Comparison of ENCODE assay signal across 13 mouse cellular contexts in the genomic region with DNA sequence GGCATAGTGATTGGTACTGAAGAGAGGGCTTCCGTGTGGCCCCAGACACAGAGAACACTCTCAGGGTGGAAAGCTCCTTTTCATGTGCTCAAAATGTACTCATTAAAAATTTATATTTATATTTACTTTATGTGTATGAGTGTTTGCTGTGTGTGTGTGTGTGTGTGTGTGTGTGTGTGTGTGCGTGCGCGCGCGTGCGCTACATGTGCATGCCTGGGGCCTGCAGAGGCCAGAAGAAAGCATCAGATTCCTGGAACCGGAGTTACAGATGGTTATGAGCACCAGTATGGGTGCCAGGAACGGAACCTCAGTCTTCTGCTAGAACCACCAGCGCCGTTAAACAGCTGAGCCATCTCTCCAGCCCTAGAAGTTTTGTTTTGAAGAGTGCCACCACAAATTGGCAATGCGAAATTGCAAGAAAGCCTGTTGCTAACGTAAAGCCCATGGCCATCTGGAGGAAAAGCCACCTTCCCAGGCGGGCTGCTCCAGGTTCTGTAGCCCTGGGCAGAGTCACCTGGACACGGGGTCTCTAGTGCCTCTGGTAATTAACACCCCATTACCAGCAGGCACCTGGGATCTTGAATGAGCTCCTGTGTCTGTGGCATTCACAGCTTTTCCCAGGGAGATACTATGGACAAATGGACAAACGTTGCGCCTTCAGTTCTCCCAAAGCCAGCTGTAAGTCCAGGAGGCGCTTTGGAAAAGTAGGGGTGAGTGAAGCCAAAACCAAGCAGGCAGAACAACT. TPM values are rescaled to one million over a fixed set of nuclear protein-coding genes. Genes with fewer than 3 reads are reported as not detected.
DNase-seq lines count a peak whose midpoint lies in the region; ATAC-seq and TF ChIP-seq lines count a peak whose summit lies in the region.
"Had no signal": no experiment of that assay in that cellular context is flagged by ENCODE, and none has a peak within 500 bp of the region (broad histone marks: within the 10 kb centered on the region; RNA-seq: fewer than 3 reads in every experiment).

No protein-coding gene starts in this region.

- no peaks in the 10 kb centered on the region for H3K27me3 ChIP-seq in forebrain, embryonic 10.5 days (ENCODE audit: poor library complexity, severe bottlenecking)
- H3K27me3 ChIP-seq in forebrain, postnatal 0 days (ENCODE audit: insufficient read depth, low read length) = no peaks in the 10 kb centered on the region
- H3K27me3 ChIP-seq in kidney, embryonic 16.5 days (ENCODE audit: insufficient read depth, low read length) = no peaks in the 10 kb centered on the region
- no peaks in the 10 kb centered on the region for H3K27me3 ChIP-seq in liver, embryonic 11.5 days (replicated peaks; ENCODE audit: control insufficient read depth, insufficient read depth, low read length)
- H3K27me3 ChIP-seq: embryonic facial prominence, embryonic 12.5 days; forebrain, embryonic 15.5 days had no signal

- 87% methylated on average over 18 of the region's 18 CpGs for WGBS in forebrain, embryonic 10.5 days
- 81% methylated on average over 18 of the region's 18 CpGs for WGBS in forebrain, postnatal 0 days
- 80% methylated on average over 18 of the region's 18 CpGs for WGBS in kidney, embryonic 16.5 days
- WGBS in liver, embryonic 11.5 days = 63% methylated on average over 18 of the region's 18 CpGs

- no peak for TF ChIP-seq CTCF in forebrain, postnatal 0 days (IDR thresholded peaks at IDR 0.05; ENCODE audit: low read depth)

- in situ Hi-C loops in ES-E14 (cut with MboI; ENCODE audit: low sequenced_read_pairs in 2 of 2, unreplicated experiment in 2 of 2) = no loop called here

- no peak overlapping the region for H3K4me3 ChIP-seq in forebrain, embryonic 10.5 days
- no peak overlapping the region for H3K4me3 ChIP-seq in forebrain, postnatal 0 days (ENCODE audit: low read depth, low read length)
- no peak overlapping the region for H3K4me3 ChIP-seq in kidney, embryonic 16.5 days (ENCODE audit: low read length)
- peak overlapping the region; percentile 48 to 51; a peak in 3 of 4 replicates for H3K4me3 ChIP-seq in ES-E14 (ENCODE audit: insufficient read depth in 1 of 2, low read depth in 1 of 2, low read length in 2 of 2, poor library complexity in 1 of 2, severe bottlenecking in 1 of 2)
- H3K4me3 ChIP-seq in liver, embryonic 11.5 days (ENCODE audit: low read depth, low read length) = no peak overlapping the region
- H3K4me3 ChIP-seq: embryonic facial prominence, embryonic 12.5 days; forebrain, embryonic 15.5 days had no signal

- no peak for ATAC-seq in forebrain, postnatal 0 days
- no peak for ATAC-seq in kidney, embryonic 16.5 days (ENCODE audit: low FRiP score, low TSS enrichment)
- no peak for ATAC-seq in liver, embryonic 11.5 days (replicated peaks; ENCODE audit: low FRiP score)
- ATAC-seq: forebrain, embryonic 15.5 days had no signal

- peaks cover 17% of the 10 kb centered on the region for H3K4me1 ChIP-seq in forebrain, embryonic 10.5 days
- no peaks in the 10 kb centered on the region for H3K4me1 ChIP-seq in forebrain, postnatal 0 days (ENCODE audit: insufficient read depth)
- H3K4me1 ChIP-seq in kidney, embryonic 16.5 days (ENCODE audit: insufficient read depth, low read length) = peaks cover 6% of the 10 kb centered on the region
- no peaks in the 10 kb centered on the region for H3K4me1 ChIP-seq in ES-E14 (ENCODE audit: control insufficient read depth in 2 of 2, insufficient read depth in 2 of 2, low read length in 2 of 2, poor library complexity in 1 of 2)
- H3K4me1 ChIP-seq in liver, embryonic 11.5 days (replicated peaks; ENCODE audit: control insufficient read depth, insufficient read depth, low read length) = peaks cover 29% of the 10 kb centered on the region
- H3K4me1 ChIP-seq: forebrain, embryonic 15.5 days had no signal

- H3K9ac ChIP-seq in forebrain, postnatal 0 days = no peak overlapping the region
- H3K9ac ChIP-seq in kidney, embryonic 16.5 days (replicated peaks; ENCODE audit: low read length) = no peak overlapping the region
- H3K9ac ChIP-seq in ES-E14 (ENCODE audit: insufficient read depth, low read depth, low read length, poor library complexity, severe bottlenecking) = no peak overlapping the region
- peak overlapping the region; percentile 38; the same call in 1 of the 2 replicates for H3K9ac ChIP-seq in liver, embryonic 11.5 days (ENCODE audit: low read depth, low read length)
- H3K9ac ChIP-seq: embryonic facial prominence, embryonic 12.5 days; forebrain, embryonic 15.5 days had no signal

- H3K4me2 ChIP-seq in forebrain, postnatal 0 days (ENCODE audit: low read depth) = no peak overlapping the region
- peak overlapping the region; percentile 30; the same call in 1 of the 2 replicates for H3K4me2 ChIP-seq in kidney, embryonic 16.5 days (replicated peaks; ENCODE audit: low read depth, low read length)
- H3K4me2 ChIP-seq in liver, embryonic 11.5 days = peak overlapping the region; percentile 63
- H3K4me2 ChIP-seq: embryonic facial prominence, embryonic 12.5 days; forebrain, embryonic 15.5 days had no signal

- H3K9me3 ChIP-seq in forebrain, embryonic 10.5 days = no peaks in the 10 kb centered on the region
- no peaks in the 10 kb centered on the region for H3K9me3 ChIP-seq in forebrain, postnatal 0 days (ENCODE audit: low read length)
- no peaks in the 10 kb centered on the region for H3K9me3 ChIP-seq in kidney, embryonic 16.5 days (ENCODE audit: low read length)
- no peaks in the 10 kb centered on the region for H3K9me3 ChIP-seq in ES-E14 (ENCODE audit: control insufficient read depth, insufficient read depth, low read depth, low read length)
- no peaks in the 10 kb centered on the region for H3K9me3 ChIP-seq in liver, embryonic 11.5 days (ENCODE audit: control insufficient read depth, low read length)
- H3K9me3 ChIP-seq: embryonic facial prominence, embryonic 12.5 days; forebrain, embryonic 15.5 days had no signal

- peak overlapping the region; percentile 30; the same call in 1 of the 2 replicates for H3K27ac ChIP-seq in forebrain, embryonic 10.5 days
- no peak overlapping the region for H3K27ac ChIP-seq in forebrain, postnatal 0 days (ENCODE audit: low read depth, low read length)
- H3K27ac ChIP-seq in kidney, embryonic 16.5 days (ENCODE audit: low read length) = no peak overlapping the region
- H3K27ac ChIP-seq in ES-E14 (ENCODE audit: insufficient read depth, low read depth, low read length, poor library complexity, severe bottlenecking) = no peak overlapping the region
- peak overlapping the region; percentile 90 for H3K27ac ChIP-seq in liver, embryonic 11.5 days (ENCODE audit: low read depth, low read length)
- H3K27ac ChIP-seq: embryonic facial prominence, embryonic 12.5 days; forebrain, embryonic 15.5 days had no signal

- DNase-seq in forebrain, embryonic 10.5 days (ENCODE audit: extremely low spot score, low spot score) = no peak
- no peak for DNase-seq in forebrain, postnatal 0 days
- no peak for DNase-seq in kidney, adult 11 months
- DNase-seq in ES-E14 (ENCODE audit: low read depth, low spot score) = no peak
- no peak for DNase-seq in liver, embryonic 11.5 days (ENCODE audit: low spot score)
- no peak for DNase-seq in layer of hippocampus, postnatal 14 days (ENCODE audit: low spot score in 2 of 2)
- no peak for DNase-seq in urinary bladder, postnatal 10 days (ENCODE audit: low spot score)
- DNase-seq: cerebellum, postnatal 14 days; kidney, adult 9 months had no signal

- H3K36me3 ChIP-seq in forebrain, embryonic 10.5 days (replicated peaks) = no peaks in the 10 kb centered on the region
- H3K36me3 ChIP-seq in forebrain, postnatal 0 days (ENCODE audit: insufficient read depth) = no peaks in the 10 kb centered on the region
- no peaks in the 10 kb centered on the region for H3K36me3 ChIP-seq in kidney, embryonic 16.5 days (ENCODE audit: insufficient read depth, low read length)
- no peaks in the 10 kb centered on the region for H3K36me3 ChIP-seq in ES-E14 (ENCODE audit: control insufficient read depth, insufficient read depth, low read length, poor library complexity, severe bottlenecking)
- no peaks in the 10 kb centered on the region for H3K36me3 ChIP-seq in liver, embryonic 11.5 days (ENCODE audit: control insufficient read depth, insufficient read depth, low read length)
- H3K36me3 ChIP-seq: embryonic facial prominence, embryonic 12.5 days; forebrain, embryonic 15.5 days had no signal

TF ChIP-seq in ES-E14, 5 proteins besides CTCF, POLR2A, EP300 and RAD21:
- no peak for TF ChIP-seq ZC3H11A (IDR thresholded peaks at IDR 0.05; ENCODE audit: borderline replicate concordance, low read depth, low read length)
- TF ChIP-seq HCFC1 (IDR thresholded peaks at IDR 0.05; ENCODE audit: borderline replicate concordance, insufficient read depth, low read length) = no peak
- TF ChIP-seq ZNF384 (IDR thresholded peaks at IDR 0.05; ENCODE audit: low read depth, low read length) = no peak
- no peak for TF ChIP-seq CHD2 (IDR thresholded peaks at IDR 0.05; ENCODE audit: low read depth, low read length)
- no peak for TF ChIP-seq MAFK (IDR thresholded peaks at IDR 0.05; ENCODE audit: insufficient read depth, low read depth, low read length)

RNA-seq across cellular contexts. Expression of gene Armc2, which starts 38.4 kb away (rescaled TPM):
- 2.9 and 3.0 TPM in 2 replicates for polyA plus RNA-seq in forebrain, embryonic 10.5 days (2016; fragmentation: Nextera tagmentation; extraction: Ambion mirVana)
- total RNA-seq in forebrain, postnatal 0 days (2014; rRNA removed) = 9.8 and 11.4 TPM in 2 replicates
- 10.1 and 14.1 TPM in 2 replicates for polyA plus RNA-seq in forebrain, postnatal 0 days (2015; fragmentation: Nextera tagmentation; extraction: Ambion mirVana)
- polyA plus RNA-seq in kidney, embryonic 16.5 days (2015; fragmentation: Nextera tagmentation; extraction: Ambion mirVana) = 1.4 and 1.8 TPM in 2 replicates
- 0.32 and 1.0 TPM in 2 replicates for total RNA-seq in ES-E14 (2012; rRNA removed)
- polyA plus RNA-seq in liver, embryonic 11.5 days (2014; fragmentation: Nextera tagmentation; extraction: Ambion mirVana) = 0.39 and 1.0 TPM in 2 replicates
- total RNA-seq in layer of hippocampus, postnatal 14 days (2021) = 1 to 10 TPM; 8.6 to 9.1 TPM
- total RNA-seq: granulocyte monocyte progenitor cell, adult 5-6 weeks had no signal

Comparison
In these comparisons a context has a peak if more than half of its experiments do, and no peak if none do; other contexts are left out.
1. H3K27ac ChIP-seq: peak in forebrain, embryonic 10.5 days (single experiment) and liver, embryonic 11.5 days (single experiment); none in forebrain, postnatal 0 days (single experiment), kidney, embryonic 16.5 days (single experiment) and ES-E14 (single experiment).
2. H3K4me3 ChIP-seq: peak in ES-E14 (2 of 2); none in forebrain, embryonic 10.5 days (single experiment), forebrain, postnatal 0 days (single experiment), kidney, embryonic 16.5 days (single experiment) and liver, embryonic 11.5 days (single experiment).